Mouse (Mus musculus) stomach, postnatal 0 days (tissue): ENCODE measurements at regions not wholly inside any gene's neighbourhood (a gene's known extent, or its start where the extent isn't known, plus 50 kb on each side); places are given as distances from the start of the nearest gene placed in this dataset.

Source experiments
- CTCF ChIP-seq: IDR thresholded peaks from 2 replicates; pipeline ENCODE4 v1.5.1; 2016; ENCODE audit warnings: antibody characterized with exemption, low read depth, mild to moderate bottlenecking, moderate library complexity
- EP300 ChIP-seq: optimal IDR thresholded peaks from 2 replicates; pipeline ENCODE3; 2016; ENCODE audit warnings: antibody characterized with exemption

DNA sequence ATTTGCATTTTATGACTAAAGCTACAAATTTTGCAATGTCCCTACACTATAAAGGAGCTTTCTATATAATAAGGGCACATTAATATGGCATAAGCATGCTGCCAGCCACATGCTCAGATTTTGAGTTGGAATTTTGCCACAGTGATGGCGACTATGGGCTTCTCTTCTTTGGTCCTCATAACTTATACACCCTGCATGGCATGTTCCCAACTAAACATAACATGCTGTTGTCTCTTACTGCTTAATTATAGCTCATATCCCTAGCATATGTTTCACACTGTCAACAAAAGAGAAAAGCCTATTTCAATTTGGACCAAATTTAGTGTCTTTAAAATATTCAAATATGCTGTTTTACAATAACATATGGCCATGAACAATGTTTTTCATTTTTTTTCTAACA is 1432.6 kb upstream of the Tenm3 start:
- TF ChIP-seq CTCF (no peak), EP300 (no peak)
